Mouse (Mus musculus) erythroid progenitor cell, adult 5-6 weeks (primary cell): Measurements from ENCODE around the gene Nphp1. TPM values are rescaled to one million over a fixed set of nuclear protein-coding genes. Genes with fewer than 3 reads are reported as not detected.

ENCODE experiments used
- ATAC-seq: replicated peaks from 2 replicates; pipeline ENCODE4 v1.8.0; 2016; ENCODE audit warnings: moderate number of reproducible peaks, mild to moderate bottlenecking, moderate TSS enrichment, inconsistent platforms; ENCODE audit not compliant: poor library complexity, low FRiP score, severe bottlenecking
- total RNA-seq, 2 experiments: library from RNA; stranded (forward) in 1 of 2; stranded (reverse) in 1 of 2; fragments of 150-400 nt in 1 of 2; fragments of 186-747, 209-891 nt in 1 of 2; gene quantifications; 2 replicates each; pipeline versions ENCODE4 v1.2.3 to v1.2.4; 2015 to 2017; ENCODE audit warnings: low replicate concordance in 2 of 2

Gene Nphp1
- total RNA-seq (2015; ENCODE audit: low replicate concordance) (8.4 and 12.3 TPM in 2 replicates), total RNA-seq (2017; ENCODE audit: low replicate concordance) (2.0 and 4.5 TPM in 2 replicates)

DNA sequence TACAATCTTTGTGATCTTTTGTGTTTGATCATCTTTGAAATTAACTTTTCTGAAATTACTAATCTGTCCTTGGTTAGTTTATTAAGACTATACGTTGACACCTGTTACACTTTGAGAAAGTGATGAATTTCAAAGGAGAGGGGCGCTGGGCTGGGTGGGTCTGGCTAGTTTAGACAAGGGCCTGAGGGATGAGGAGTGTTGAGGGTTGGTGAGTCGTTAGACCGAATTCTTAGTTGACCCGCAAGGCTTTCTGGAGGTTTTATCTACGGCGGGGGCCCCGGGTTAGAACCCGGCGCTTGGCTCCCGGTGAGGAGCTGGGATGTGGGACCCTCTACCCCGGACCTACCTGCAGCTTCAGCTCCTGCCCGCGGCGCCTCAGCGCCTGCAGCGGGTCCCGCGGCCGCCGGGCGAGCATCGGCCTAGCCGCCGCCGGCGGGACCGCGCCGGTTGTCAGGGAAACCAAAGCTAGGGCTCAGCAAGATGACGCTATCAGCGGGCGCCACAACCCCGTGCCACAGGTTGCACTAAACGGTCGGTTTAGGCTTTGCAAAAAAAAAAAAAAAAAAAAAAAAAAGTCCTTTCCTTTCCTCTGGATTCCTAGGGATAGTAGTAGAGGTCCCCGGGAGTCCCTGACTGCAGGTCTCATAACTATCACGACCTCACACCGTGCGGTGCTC lies at the start of gene Nphp1:
Gene Nphp1 (minus strand): TSS at position 458 of the 677 bp plus-strand sequence.
- ATAC-seq, result peak; percentile 92

DNA sequence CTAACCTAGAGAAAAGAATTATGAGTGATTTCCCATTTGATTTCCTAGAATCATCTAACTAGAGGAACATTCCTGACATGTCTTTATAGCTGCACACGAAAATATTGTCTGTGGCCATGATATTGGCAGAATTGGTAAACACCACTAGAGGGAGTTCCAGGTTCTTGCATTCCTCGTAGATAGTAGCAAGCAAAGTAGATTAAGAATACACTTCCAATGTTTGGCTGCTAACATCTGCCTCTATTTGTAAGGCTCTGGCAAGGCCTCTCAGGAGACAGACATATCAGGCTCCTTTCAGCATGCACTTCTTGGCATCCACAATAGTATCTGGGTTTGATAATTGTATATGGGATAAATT lies 44.1 kb upstream of the Nphp1 start:
- ATAC-seq, result peak; percentile 61

DNA sequence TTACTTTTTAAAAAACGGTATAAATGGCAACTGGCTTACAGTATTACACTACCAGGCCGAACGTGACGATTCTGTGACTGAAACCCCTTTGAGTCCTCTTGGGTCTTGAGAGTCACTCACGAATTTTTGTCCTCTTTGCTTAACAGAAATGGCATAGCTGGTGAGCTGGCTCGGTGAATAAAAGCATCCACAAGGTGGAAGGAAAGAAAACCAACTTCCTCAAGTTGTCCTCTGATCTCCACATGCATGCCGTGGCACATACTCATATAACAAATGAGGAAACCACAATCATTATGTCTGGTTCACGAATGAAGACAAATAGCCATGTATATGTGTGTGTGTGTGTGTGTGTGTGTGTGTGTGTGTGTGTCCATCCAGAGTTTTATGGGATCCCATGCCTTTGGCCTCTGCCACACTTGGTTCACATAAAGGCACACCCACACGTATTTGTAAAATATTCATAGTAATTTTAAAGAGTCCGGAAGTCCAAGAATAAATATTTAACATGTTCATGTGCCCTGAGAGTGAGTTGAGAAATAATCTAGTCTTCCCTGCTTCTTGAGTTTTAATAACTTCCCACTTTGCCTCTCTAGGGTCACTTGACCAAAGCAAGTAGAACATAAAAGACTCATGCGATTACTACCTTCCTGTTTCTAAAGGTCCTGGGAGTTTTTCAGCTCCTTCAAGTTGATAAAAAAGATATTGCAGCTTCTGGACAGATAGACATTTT lies 43.6 kb upstream of the Nphp1 start:
- ATAC-seq, result peak; percentile 28

DNA sequence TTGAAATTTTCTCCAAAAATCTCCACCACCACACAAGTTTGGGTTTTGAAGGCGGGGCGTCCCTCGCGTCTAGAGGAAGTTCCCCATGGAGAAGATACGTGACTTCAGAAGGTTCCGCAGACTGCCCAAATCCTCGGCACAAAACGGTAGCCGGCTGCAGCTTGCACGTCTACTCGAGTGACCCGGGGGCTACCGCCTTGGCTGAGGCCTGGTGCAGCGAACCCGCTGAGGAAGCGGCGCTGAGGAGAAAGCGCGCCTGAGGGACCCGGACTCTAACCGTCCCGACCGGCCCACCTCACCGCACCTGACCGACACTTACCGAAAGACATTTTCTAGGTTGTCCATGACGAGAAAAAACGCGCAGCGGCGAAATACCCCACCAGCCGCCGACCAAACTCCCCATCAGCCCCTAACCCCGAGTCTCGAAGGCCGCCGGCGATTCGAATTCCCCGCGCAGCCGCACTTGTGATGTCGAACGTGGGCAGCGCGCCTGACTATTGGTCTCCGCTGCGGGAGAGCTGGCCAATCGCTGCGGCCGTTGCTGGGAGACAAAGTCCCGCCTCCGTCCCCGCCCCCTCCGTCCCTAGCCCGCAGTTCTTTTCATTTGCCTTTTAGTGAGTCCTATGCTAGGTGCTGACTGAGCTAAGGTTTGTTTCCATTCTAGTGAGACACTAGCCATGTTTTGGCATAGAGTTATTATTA lies 42.9 kb upstream of the Nphp1 start, which contains the start of gene Bub1:
Gene Bub1 (minus strand): TSS at position 465 of the 702 bp plus-strand sequence.
- ATAC-seq, result peak; percentile 98

DNA sequence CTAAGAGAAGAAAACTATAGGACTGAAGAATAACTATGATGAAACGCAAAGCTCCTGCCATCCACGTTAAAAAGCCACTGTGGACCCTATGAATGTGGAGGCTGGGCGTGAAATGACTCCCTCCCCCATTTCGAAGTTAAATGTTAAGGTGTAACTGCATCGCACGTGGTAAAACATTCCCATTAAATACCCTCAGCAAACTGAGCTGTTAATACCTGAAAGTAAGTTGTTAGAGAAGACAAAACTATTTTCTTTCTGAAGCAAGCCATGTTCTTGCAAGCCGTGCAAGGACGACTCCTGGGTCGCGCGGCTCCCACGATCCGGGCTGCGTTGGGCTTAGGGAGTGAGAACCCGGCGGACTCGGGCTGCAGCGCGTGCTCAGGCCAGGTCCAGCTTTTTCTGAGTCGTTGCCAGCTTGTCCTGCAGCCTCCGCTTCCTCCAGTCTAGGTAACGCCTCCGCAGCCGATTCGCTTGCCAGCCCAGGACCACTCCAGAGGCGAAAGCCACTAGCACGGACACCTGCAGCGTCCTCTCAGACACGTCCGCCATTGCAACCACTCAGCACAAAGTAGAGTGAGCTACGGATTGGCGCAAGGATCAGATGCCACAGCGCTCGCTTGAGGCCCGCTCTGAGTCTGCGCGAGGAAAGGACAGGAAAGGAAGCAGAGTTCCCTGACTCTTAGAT lies 3.4 kb upstream of the Nphp1 start, which contains the start of gene Mtln:
Gene Mtln (minus strand): TSS at position 570 of the 685 bp plus-strand sequence.
- ATAC-seq, result peak; percentile 90

DNA sequence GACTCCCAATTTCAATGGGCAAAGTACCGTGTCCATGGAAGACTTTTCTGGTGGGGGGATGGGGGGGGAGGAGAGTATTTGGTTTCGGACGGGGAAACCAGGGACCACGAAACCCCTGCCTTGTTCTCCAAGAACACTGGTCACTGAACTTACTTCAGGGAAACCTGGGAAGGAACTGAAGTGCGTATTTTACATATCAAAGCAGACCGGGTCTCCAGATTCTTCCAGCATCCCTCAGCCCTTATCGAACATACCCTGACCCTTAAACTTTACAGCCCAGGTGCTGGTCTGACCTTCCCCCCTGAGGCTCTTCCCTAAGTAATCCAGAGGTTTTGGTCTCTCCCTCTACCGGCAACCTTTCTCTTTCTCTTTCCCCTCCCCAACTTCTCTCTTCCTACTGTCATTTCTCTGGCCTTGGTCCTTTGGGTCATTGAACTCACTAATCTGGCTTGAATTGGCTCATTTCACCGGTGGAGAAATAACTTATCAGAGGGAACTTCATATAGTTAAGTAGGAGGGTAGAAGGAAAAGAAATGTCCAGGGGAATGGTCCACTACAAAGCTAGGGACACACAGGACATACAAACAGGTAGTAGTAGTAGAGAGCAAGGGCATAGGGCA lies 1.1 kb upstream of the Nphp1 start:
- no peak for ATAC-seq

DNA sequence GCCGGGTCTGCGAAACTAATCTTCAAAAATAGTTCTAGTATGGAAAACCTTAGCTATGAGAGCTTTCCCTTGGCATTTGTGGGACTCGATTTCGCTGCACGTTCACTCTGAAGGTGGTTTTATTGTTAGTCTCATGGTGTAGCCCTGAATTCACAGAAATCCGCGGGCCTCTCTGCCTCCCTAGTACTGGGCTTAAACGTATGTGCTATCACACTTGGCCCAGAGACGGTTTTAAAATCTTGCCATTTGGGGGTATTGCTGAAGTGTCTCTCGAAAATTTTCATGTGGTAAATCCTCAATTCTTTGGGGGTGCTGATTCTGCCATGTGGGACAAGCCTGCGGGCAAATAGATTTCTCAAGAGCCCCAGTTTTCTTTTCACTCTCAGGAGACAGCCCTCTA lies 441 bp upstream of the Nphp1 start:
- ATAC-seq, result 0 out of 2 replicates have a peak, but pooled peaks have one; percentile 33

DNA sequence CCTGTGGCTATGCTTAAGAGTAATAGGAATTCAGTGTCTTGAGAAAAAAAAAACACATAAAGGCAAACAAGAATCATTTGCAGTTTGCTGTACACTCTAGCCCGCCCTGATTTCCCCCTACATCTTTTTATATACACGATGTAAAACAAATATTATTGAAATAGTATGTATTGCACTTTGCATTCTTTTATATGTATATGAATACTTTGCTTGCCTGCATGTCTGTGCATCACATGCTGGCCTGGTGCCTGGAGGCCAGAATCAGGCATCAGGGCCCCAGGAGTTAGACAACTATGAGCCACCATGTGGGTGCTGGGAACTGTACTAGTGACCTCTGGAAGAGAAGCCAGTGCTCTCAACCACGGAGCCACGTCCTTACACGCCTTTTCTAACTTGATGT lies 1.5 kb downstream of the Nphp1 start:
- ATAC-seq, result no peak

DNA sequence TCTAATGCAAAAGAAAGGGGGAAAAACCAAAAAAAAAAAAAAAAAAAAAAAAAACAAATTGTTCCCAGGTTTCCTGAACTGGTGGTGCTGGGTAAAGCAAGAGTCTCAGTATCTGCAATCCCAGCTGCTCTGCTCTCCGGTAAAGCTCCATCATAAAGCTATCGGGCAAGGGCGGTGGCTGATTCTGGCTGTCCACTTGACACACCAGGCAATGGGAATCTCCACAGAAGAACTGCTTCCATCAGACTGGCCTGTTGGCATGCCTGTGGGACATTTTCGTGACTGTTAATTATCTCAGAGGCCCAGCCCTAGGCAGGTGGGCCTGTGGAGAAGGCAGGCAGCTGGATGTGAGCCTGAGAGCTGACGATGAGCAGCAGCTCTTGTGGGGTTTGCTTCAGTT lies 10.2 kb downstream of the Nphp1 start:
- no peak for ATAC-seq

DNA sequence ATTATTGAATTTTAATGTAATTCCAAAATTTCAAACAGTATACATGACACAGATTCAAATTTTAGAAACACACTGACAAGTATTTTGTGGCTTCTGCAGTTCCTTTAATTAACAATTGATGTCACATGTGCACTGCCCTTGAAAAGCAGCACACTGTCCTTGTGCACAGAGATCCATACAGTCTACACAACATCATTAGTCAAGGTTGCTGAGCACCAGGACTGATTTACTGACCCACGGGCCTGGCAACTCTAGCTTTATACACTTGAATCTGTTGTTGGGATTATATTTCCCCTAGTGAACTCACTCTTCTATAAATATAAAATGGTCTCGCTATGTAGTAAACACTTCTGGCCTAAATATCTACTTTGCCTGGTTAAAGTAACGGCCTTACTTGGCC lies 13.7 kb downstream of the Nphp1 start:
- no peak for ATAC-seq

DNA sequence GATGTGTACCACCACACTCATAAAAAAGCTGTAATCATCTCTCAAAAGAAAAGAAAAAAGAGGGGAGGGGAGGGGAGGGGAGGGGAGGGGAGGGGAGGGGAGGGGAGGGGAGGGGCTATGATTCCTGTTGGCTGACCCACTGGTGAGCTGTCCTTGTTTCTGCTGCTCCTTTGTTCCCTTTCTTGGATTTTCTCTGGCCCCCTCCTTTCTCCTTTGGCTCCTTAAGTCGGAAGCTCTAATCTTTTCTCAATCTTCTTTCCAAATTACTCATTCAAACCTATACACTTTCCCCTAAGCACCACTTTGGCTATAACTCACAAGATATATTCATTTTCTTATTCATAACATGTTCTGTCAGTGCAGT lies 14.1 kb downstream of the Nphp1 start:
- no peak for ATAC-seq

DNA sequence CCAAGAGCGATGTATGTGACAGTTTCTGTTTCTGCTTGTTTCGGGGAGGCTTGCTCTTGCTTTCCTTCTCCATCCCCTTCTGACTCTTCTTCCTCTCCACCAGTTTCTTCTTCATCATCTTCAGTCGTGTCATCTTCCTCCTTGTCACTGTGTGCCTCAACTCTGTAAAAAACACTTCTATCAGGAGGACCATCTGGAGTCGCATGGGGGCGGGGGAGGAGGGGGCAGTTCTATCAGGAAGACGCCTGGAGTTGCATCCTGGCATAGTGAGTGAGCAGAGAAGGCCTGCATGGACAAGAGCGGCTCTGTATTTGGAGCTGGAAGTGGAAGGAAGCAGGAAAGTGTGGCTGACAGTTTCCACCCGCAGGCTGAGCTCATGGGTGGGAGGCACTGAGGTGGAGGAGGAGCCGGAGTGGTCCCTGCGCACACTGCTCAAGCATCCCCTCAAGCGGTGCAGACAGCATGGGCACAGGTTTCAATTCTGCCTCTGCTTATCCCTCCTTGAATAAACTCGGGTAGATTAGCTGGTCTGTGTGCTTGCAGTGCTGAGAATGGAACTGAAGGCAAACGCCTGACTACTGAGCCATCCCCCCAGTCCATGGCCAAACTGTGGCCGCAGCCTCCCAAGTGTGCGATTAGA lies 14.6 kb downstream of the Nphp1 start:
- no peak for ATAC-seq

DNA sequence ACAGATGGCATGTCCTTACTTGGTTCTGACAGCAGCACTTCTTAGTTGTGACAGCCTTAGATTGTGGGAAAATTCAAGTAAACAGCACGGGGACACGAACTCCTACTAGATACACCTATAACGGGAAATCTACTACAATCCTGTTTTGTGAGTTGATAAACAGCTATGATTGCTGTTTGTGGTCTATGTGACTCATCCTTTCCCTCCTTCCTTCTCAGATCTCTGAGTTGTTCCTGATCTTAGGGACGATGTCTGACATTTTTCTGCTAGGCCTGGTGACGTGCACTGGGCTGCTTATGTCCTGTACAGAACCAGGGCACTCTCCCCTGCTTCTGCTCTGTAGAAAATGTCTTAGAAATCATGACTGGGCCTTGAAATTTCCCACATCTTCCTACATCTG lies 27.1 kb downstream of the Nphp1 start:
- ATAC-seq, result no peak

DNA sequence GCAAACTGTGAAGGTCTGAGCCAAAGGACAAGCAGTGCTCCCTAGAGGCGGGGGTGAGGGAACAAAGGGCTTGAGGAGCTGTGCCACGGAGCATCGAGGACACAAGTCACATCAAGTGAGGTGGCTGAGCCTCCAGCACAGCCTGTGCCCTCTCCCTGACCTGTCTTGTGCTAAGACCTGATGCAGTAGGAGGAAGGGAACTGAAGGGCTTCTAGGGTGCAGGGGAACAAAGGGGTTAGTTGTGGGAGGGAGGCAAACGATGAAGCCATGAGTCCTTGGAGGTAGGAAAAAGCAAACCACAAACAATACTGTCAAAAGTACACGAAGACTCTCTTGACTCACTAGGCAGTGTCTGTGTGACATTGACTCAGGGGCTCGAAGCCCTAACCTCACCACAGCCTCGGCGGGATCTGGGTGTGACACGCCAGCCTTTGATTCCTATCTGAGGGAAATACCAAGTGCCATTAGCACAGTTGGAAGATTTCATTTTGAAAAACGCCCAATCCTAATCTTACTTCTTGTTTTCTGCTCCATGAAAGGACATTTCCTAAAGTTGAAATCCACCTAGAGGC lies 28.2 kb downstream of the Nphp1 start:
- 0 out of 2 replicates have a peak, but pooled peaks have one; percentile 52 for ATAC-seq

DNA sequence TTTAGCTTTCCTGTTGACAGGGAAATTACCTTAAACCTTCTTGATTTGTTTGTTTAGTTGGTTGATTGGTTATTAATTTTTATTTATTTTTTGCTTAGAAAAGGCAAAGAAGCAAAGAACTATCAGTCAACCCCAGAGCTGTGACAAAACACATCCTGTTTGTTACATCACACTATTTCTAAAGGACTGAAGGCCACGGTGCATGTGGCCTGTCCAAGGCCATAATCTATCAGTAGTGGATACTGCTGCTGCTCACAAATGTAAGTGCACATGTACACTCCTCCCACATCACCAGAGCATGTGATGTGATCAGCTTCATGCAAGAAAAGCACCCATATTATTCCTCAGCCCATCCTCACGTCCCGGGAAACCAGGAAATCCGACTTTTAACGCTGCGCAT lies 28.7 kb downstream of the Nphp1 start:
- no peak for ATAC-seq

DNA sequence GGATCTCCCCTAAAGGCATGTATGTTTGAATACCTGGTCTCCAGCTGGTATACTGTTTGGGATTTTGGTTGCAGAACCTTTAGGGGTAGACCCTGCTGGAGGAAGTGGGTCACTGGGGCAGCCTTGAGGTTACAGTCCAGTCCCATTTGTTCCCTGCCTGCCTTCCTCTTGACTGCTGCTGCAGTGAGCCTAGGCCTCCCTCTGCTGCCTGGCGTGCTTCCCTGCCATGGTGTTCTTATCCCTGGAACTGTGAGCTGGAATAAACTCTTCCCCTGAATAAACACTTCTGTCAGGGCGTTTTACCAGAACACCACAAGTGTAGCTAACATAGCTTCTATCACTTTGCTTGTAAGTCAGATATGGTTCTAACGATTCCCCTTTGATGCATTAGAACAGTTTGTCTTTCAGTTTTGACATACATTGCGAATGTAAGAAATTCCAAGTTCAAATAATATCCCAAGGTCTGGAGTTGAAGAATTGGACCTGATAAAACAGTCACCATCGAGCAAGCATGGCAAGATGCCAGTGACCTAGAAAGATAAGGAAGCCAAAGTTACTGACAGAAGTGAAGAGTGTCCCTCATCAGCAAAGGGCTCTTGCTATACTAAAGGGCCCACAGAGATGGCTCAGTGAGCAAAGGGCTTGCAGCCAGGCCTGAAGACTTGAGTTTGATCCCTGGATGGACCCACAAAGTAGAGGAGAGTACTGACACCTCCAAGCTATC lies 29.4 kb downstream of the Nphp1 start:
- no peak for ATAC-seq

DNA sequence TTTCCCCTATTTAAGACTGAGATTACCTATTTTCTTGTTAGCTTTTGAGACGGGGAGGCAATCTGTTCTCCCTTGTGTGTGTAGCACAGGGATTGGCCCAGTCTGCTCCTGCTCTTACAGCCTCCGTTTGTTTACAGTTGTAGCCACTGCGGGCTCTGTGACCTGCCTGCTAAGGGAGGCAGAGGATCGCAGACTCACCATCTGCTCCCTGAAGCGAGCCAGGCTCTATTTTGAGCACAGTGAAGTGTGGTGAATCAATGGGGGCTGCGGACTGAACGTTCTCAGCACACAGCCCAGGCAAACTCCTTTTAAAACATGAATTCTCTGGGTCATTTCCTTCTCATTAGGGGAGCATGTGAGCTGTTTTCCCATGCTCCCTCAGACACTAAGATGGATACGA lies 31.5 kb downstream of the Nphp1 start:
- ATAC-seq, result no peak

DNA sequence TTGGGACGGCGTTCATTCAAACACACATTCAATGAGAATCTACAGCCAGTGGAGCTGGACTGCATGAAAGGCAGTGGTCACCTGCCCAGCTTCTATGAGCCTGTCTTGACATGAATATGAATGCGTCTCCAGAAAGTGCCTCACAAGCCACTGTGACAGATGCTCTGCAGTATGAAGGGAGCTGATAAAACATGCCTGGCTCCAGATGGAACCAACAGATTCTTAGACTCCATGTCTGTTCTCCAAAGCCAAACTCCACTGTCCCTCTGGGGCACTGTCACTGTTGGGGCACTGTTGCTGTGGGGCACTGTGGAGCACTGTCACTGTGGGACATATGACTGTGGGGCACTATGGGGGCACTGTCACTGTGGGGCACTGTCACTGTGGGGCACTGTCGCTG lies 34.6 kb downstream of the Nphp1 start:
- ATAC-seq, result no peak
